Comparison of ENCODE assay signal across 8 mouse cellular contexts in the genomic region with DNA sequence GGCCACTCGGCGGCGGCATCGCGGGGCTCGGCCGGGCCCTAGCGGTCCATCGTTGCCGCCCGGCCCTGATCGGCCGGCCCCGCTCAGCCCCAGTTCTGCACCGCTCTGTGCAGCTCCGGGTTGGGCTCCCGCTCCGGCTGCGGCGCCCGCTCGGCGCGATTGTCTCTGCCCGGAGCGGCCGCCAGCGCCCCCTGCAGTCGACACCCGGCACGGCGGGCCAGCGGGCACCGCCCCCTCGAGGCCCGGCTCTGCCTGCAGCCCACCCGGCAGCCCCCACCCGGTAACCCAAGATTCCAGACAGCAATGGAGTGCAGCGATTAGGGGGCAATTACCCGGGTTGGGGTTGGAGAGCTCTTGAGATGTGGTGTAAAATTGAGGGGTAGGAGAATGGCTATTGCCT. TPM values are rescaled to one million over a fixed set of nuclear protein-coding genes. Genes with fewer than 3 reads are reported as not detected.
DNase-seq lines count a peak whose midpoint lies in the region; ATAC-seq and TF ChIP-seq lines count a peak whose summit lies in the region.

TSS of gene Fam171a2 (minus strand) at position 186 of the 400 bp plus-strand sequence.

- peak within 1 kb of the TSS; percentile 0; the same call in 1 of the 2 replicates for H3K27ac ChIP-seq in ES-E14 (ENCODE audit: insufficient read depth, low read depth, low read length, poor library complexity, severe bottlenecking)
- no peak within 1 kb of the TSS for H3K27ac ChIP-seq in bone marrow macrophage, adult 2 months (ENCODE audit: insufficient read depth, low read depth, low read length)
- peak within 1 kb of the TSS; percentile 92 for H3K27ac ChIP-seq in heart, embryonic 13.5 days (replicated peaks)
- peak within 1 kb of the TSS; percentile 34; the same call in 1 of the 2 replicates for H3K27ac ChIP-seq in liver, postnatal 0 days (ENCODE audit: low read depth)
- peak within 1 kb of the TSS; percentile 91 for H3K27ac ChIP-seq in neural tube, embryonic 13.5 days (replicated peaks)

- 0 out of 2 replicates have a peak, but pooled peaks have one; percentile 38 for ATAC-seq in erythroblast, adult 5-6 weeks (replicated peaks; ENCODE audit: low FRiP score, poor library complexity, severe bottlenecking)
- ATAC-seq in heart, embryonic 13.5 days (ENCODE audit: extremely low read depth, insufficient number of reproducible peaks, low FRiP score, low TSS enrichment): peak; percentile 63; the same call in 1 of the 2 replicates
- peak; percentile 65 for ATAC-seq in liver, postnatal 0 days
- ATAC-seq in neural tube, embryonic 13.5 days (ENCODE audit: low read depth): peak; percentile 84

- WGBS in heart, embryonic 13.5 days: 0% methylated on average over 35 of the region's 40 CpGs
- WGBS in liver, postnatal 0 days (ENCODE audit: insufficient replicate concordance): under 1% methylated on average over 22 of the region's 40 CpGs
- WGBS in neural tube, embryonic 13.5 days: 0% methylated on average over 29 of the region's 40 CpGs

- no peaks in the 10 kb centered on the region for H3K36me3 ChIP-seq in ES-E14 (ENCODE audit: control insufficient read depth, insufficient read depth, low read length, poor library complexity, severe bottlenecking)
- peaks cover 14% of the 10 kb centered on the region for H3K36me3 ChIP-seq in heart, embryonic 13.5 days
- H3K36me3 ChIP-seq in liver, postnatal 0 days (replicated peaks; ENCODE audit: insufficient read depth, low read length): no peaks in the 10 kb centered on the region
- H3K36me3 ChIP-seq in neural tube, embryonic 13.5 days: peaks cover 13% of the 10 kb centered on the region

- peaks cover 2 to 31% of the 10 kb centered on the region in 2 experiments; a peak in 2 of 4 replicates for H3K4me1 ChIP-seq in ES-E14 (ENCODE audit: control insufficient read depth in 2 of 2, insufficient read depth in 2 of 2, low read length in 2 of 2, poor library complexity in 1 of 2)
- H3K4me1 ChIP-seq in bone marrow macrophage, adult 2 months (ENCODE audit: control insufficient read depth, insufficient read depth, low read length): peaks cover 5% of the 10 kb centered on the region
- peaks cover 56% of the 10 kb centered on the region for H3K4me1 ChIP-seq in heart, embryonic 13.5 days
- H3K4me1 ChIP-seq in liver, postnatal 0 days (ENCODE audit: insufficient read depth): peaks cover 3% of the 10 kb centered on the region; the same call in 1 of the 2 replicates
- peaks cover 44% of the 10 kb centered on the region for H3K4me1 ChIP-seq in neural tube, embryonic 13.5 days (replicated peaks)

- H3K9ac ChIP-seq in ES-E14 (ENCODE audit: insufficient read depth, low read depth, low read length, poor library complexity, severe bottlenecking): peak within 1 kb of the TSS; percentile 79
- peak within 1 kb of the TSS; percentile 99 for H3K9ac ChIP-seq in heart, embryonic 13.5 days
- H3K9ac ChIP-seq in liver, postnatal 0 days (replicated peaks): peak within 1 kb of the TSS; percentile 47
- peak within 1 kb of the TSS; percentile 96 for H3K9ac ChIP-seq in neural tube, embryonic 13.5 days

- DNase-seq in ES-E14 (ENCODE audit: low read depth, low spot score): peak; percentile 59
- peak; percentile 68 to 77 for DNase-seq in kidney, postnatal 25 days
- DNase-seq in liver, postnatal 0 days: peak; percentile 76
- peak; percentile 82 for DNase-seq in urinary bladder, postnatal 14 days (ENCODE audit: low spot score)

- H3K9me3 ChIP-seq in ES-E14 (ENCODE audit: control insufficient read depth, insufficient read depth, low read depth, low read length): no peaks in the 10 kb centered on the region; the same call in 1 of the 2 replicates
- H3K9me3 ChIP-seq in heart, embryonic 13.5 days: no peaks in the 10 kb centered on the region
- no peaks in the 10 kb centered on the region for H3K9me3 ChIP-seq in liver, postnatal 0 days (ENCODE audit: low read length)
- no peaks in the 10 kb centered on the region for H3K9me3 ChIP-seq in neural tube, embryonic 13.5 days

- peak; percentile 65 for TF ChIP-seq CTCF in bone marrow macrophage, adult 2 months (IDR thresholded peaks at IDR 0.05; ENCODE audit: low read depth, low read length)
- TF ChIP-seq CTCF in liver, postnatal 0 days (IDR thresholded peaks at IDR 0.05; ENCODE audit: low read depth): peak; percentile 57

- H3K27me3 ChIP-seq in heart, embryonic 13.5 days (replicated peaks): peaks cover 22% of the 10 kb centered on the region
- H3K27me3 ChIP-seq in liver, postnatal 0 days (ENCODE audit: insufficient read depth, low read length): peaks cover 69% of the 10 kb centered on the region
- peaks cover 34% of the 10 kb centered on the region for H3K27me3 ChIP-seq in neural tube, embryonic 13.5 days

- H3K4me2 ChIP-seq in heart, embryonic 13.5 days: peak within 1 kb of the TSS; percentile 76
- H3K4me2 ChIP-seq in liver, postnatal 0 days (ENCODE audit: low read depth, low read length): peak within 1 kb of the TSS; percentile 83
- peak within 1 kb of the TSS; percentile 92 for H3K4me2 ChIP-seq in neural tube, embryonic 13.5 days

- TF ChIP-seq POLR2A in bone marrow macrophage, adult 2 months (IDR thresholded peaks at IDR 0.05; ENCODE audit: borderline replicate concordance, low read depth, low read length): no peak

- peak within 1 kb of the TSS; percentile 76 to 93 for H3K4me3 ChIP-seq in ES-E14 (ENCODE audit: insufficient read depth in 1 of 2, low read depth in 1 of 2, low read length in 2 of 2, poor library complexity in 1 of 2, severe bottlenecking in 1 of 2)
- H3K4me3 ChIP-seq in bone marrow macrophage, adult 2 months (ENCODE audit: insufficient read depth, low read length): peak within 1 kb of the TSS; percentile 53
- peak within 1 kb of the TSS; percentile 88 for H3K4me3 ChIP-seq in heart, embryonic 13.5 days
- peak within 1 kb of the TSS; percentile 61 for H3K4me3 ChIP-seq in liver, postnatal 0 days (ENCODE audit: low read depth, low read length)
- H3K4me3 ChIP-seq in neural tube, embryonic 13.5 days: peak within 1 kb of the TSS; percentile 74

- in situ Hi-C loops in ES-E14 (cut with MboI; ENCODE audit: low sequenced_read_pairs in 2 of 2, unreplicated experiment in 2 of 2): no loop called here

- no peak for TF ChIP-seq EP300 in liver, postnatal 0 days (IDR thresholded peaks at IDR 0.05; ENCODE audit: low read depth)

TF ChIP-seq in ES-E14, 5 proteins besides CTCF, POLR2A, EP300 and RAD21:
- no peak for TF ChIP-seq ZC3H11A (IDR thresholded peaks at IDR 0.05; ENCODE audit: borderline replicate concordance, low read depth, low read length)
- peak; percentile 19; the same call in 1 of the 2 replicates for TF ChIP-seq HCFC1 (IDR thresholded peaks at IDR 0.05; ENCODE audit: borderline replicate concordance, insufficient read depth, low read length)
- no peak for TF ChIP-seq MAFK (IDR thresholded peaks at IDR 0.05; ENCODE audit: insufficient read depth, low read depth, low read length)

RNA-seq across cellular contexts. Expression of gene Fam171a2, which starts in this region (rescaled TPM):
- 6.7 and 13.1 TPM in 2 replicates for total RNA-seq in ES-E14 (2012; rRNA removed)
- not detected in 2 replicates for polyA plus RNA-seq in bone marrow macrophage, adult 2 months (2012; ENCODE audit: insufficient read depth, insufficient read length, missing spikeins)
- not detected in 2 replicates for total RNA-seq in erythroblast, adult 5-6 weeks (2015; ENCODE audit: low replicate concordance)
- not detected in 2 replicates for total RNA-seq in erythroblast, adult 5-6 weeks (2017; ENCODE audit: low replicate concordance)
- 2.8 and 2.9 TPM in 2 replicates for polyA plus RNA-seq in heart, embryonic 13.5 days (2015; fragmentation: Nextera tagmentation; extraction: Ambion mirVana)
- 0.23 and 0.72 TPM in 2 replicates for polyA plus RNA-seq in liver, postnatal 0 days (2015; fragmentation: Nextera tagmentation; extraction: Ambion mirVana)
- polyA plus RNA-seq in neural tube, embryonic 13.5 days (2015; fragmentation: Nextera tagmentation; extraction: Ambion mirVana): 20.3 and 21.6 TPM in 2 replicates

Comparison
In these comparisons a context has a peak if more than half of its experiments do, and no peak if none do; other contexts are left out.
1. Peak in ATAC-seq in erythroblast, adult 5-6 weeks; RNA of the gene not detected or under 1 TPM.
2. Peak in DNase-seq, ATAC-seq, H3K4me3 ChIP-seq, H3K27ac ChIP-seq, H3K9ac ChIP-seq and H3K4me2 ChIP-seq in liver, postnatal 0 days; RNA of the gene not detected or under 1 TPM.
3. H3K9ac ChIP-seq: peak in every context shown above with its lines; median percentile 99 in heart, embryonic 13.5 days; 96 in neural tube, embryonic 13.5 days; 79 in ES-E14; 47 in liver, postnatal 0 days.